Mouse (Mus musculus): ENCODE data around the gene Tenm1. TPM values are rescaled to one million over a fixed set of nuclear protein-coding genes. Genes with fewer than 3 reads are reported as not detected.

The Tenm1 gene
- total and polyA plus RNA-seq, 2 experiments from 2014 or later, result not detected

DNA sequence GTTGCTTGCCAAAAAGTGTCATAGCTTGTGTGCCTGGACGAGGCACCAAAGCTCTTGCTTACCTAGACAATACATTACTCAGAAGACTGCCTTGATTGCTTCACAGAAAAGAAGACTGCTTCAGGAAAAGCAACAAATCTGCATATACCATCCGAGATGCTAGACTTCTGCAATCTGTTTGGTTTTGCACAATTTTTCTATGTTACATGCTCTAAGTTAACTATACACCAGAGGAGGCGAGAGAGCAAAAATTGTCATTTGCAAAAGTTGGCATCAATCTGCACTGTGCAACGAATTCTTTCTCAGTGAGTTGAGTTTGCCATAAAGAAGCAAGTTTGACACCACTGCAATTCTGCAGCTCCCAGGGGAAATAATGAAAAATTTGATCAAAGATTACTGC is 193.1 kb downstream of the Tenm1 start:
- WGBS, result 51% methylated on average over 4 of the region's 4 CpGs
- Histone ChIP-seq H3K9me3 (replicated peaks; ENCODE audit: control insufficient read depth, low read length) (no peaks in the 10 kb centered on the region), H3K36me3 (replicated peaks; ENCODE audit: control insufficient read depth, insufficient read depth, low read length) (no peaks in the 10 kb centered on the region), H3K27ac (ENCODE audit: low read depth) (no peak overlapping the region), H3K4me3 (ENCODE audit: low read depth, low read length) (no peak overlapping the region), H3K9ac (replicated peaks; ENCODE audit: low read depth, low read length) (no peak overlapping the region), H3K4me2 (ENCODE audit: low read depth, low read length) (no peak overlapping the region), H3K27me3 (ENCODE audit: control insufficient read depth, insufficient read depth, low read length) (no peaks in the 10 kb centered on the region), H3K4me1 (ENCODE audit: control insufficient read depth, insufficient read depth) (no peaks in the 10 kb centered on the region)
- DNase-seq (ENCODE audit: low spot score), result no peak
- no peak for TF ChIP-seq CTCF (IDR thresholded peaks at IDR 0.05; ENCODE audit: low read depth)
- TF ChIP-seq EP300 (IDR thresholded peaks at IDR 0.05; ENCODE audit: low read depth), result no peak
- ATAC-seq (ENCODE audit: insufficient read depth, low read depth), result no peak

DNA sequence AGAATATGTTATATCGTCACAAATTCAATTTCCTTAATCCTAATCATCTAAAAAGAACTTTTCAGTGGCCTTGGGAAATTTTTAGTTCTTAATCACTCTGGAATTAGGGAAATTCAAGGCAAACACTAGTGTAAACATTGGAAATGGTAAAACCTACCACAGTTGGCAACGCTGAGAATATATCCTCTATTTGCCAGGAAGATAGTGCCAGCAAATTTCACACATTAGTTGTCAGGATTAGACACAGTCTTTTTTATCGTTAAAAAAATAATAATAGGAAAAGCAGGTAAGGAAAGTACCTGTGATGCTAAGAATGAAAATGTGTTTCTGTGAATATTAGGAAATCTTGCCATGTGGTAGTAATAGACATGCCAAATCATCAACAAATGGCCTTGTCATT is 223.9 kb downstream of the Tenm1 start:
- Histone ChIP-seq H3K27me3 (ENCODE audit: control insufficient read depth, insufficient read depth, low read length) (no peaks in the 10 kb centered on the region), H3K4me1 (ENCODE audit: control insufficient read depth, insufficient read depth) (no peaks in the 10 kb centered on the region), H3K9ac (replicated peaks; ENCODE audit: low read depth, low read length) (no peak overlapping the region), H3K4me3 (ENCODE audit: low read depth, low read length) (no peak overlapping the region), H3K27ac (ENCODE audit: low read depth) (no peak overlapping the region), H3K9me3 (replicated peaks; ENCODE audit: control insufficient read depth, low read length) (no peaks in the 10 kb centered on the region), H3K4me2 (ENCODE audit: low read depth, low read length) (no peak overlapping the region), H3K36me3 (replicated peaks; ENCODE audit: control insufficient read depth, insufficient read depth, low read length) (no peaks in the 10 kb centered on the region)
- ATAC-seq (ENCODE audit: insufficient read depth, low read depth) (no peak), DNase-seq (ENCODE audit: low spot score) (no peak)
- WGBS, result 67% methylated on average over 3 of the region's 3 CpGs
- TF ChIP-seq EP300 (IDR thresholded peaks at IDR 0.05; ENCODE audit: low read depth) (no peak), CTCF (IDR thresholded peaks at IDR 0.05; ENCODE audit: low read depth) (no peak)

DNA sequence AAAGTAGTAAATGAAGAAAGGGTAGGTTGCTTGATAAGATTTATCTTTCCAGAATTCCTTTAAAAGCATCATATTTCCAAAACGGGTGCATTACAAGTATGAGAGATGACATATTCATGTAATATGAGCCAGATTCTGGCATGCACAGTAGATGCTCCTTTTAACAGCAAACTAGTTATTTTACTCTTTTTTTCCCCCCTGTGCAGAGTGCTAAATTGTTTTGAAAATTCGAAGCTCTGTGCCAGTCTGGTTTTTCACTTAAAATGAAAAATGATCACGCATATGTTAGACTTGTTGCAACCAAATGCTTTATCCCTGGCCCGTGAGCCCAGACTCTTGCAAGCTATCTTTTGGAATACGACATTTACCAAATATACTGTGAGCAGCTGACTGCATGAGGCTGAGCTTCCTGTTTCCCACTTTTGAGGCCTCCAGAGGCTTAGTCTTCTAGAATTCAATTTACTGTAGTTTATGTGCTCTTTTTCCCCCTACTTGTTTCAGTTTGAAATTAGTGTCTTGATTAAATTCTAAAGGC is 226.6 kb downstream of the Tenm1 start:
- no peak overlapping the region for H3K4me2 ChIP-seq (ENCODE audit: low read depth, low read length)
- TF ChIP-seq CTCF (IDR thresholded peaks at IDR 0.05; ENCODE audit: low read depth) (no peak), EP300 (IDR thresholded peaks at IDR 0.05; ENCODE audit: low read depth) (no peak)
- DNase-seq (ENCODE audit: low spot score), result no peak
- H3K36me3 ChIP-seq (replicated peaks; ENCODE audit: control insufficient read depth, insufficient read depth, low read length), result no peaks in the 10 kb centered on the region
- H3K4me3 ChIP-seq (ENCODE audit: low read depth, low read length), result no peak overlapping the region
- no peak for ATAC-seq (ENCODE audit: insufficient read depth, low read depth)
- no peak overlapping the region for H3K27ac ChIP-seq (ENCODE audit: low read depth)
- H3K4me1 ChIP-seq (ENCODE audit: control insufficient read depth, insufficient read depth), result no peaks in the 10 kb centered on the region
- no peaks in the 10 kb centered on the region for H3K27me3 ChIP-seq (ENCODE audit: control insufficient read depth, insufficient read depth, low read length)
- H3K9me3 ChIP-seq (replicated peaks; ENCODE audit: control insufficient read depth, low read length), result no peaks in the 10 kb centered on the region
- WGBS, result 58% methylated on average over 5 of the region's 5 CpGs
- no peak overlapping the region for H3K9ac ChIP-seq (replicated peaks; ENCODE audit: low read depth, low read length)

DNA sequence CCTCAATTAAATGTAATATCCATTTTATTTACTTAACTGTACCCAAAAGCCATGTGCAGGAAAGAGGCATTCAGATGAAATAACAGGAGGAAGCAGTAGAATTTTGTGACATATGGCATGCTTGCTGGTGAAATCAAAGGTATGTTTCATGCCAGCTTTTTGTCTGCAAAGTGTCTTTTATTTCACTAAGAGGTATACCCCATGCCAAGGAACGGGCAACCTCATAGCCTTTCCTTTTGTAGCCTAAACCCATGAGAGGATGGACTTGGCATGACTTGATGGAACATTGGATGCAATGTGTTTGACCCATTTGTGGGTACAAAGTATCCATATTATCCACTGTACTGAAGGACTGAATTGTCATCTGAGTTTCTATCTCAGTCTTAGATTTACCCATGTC is 246.0 kb downstream of the Tenm1 start:
- Histone ChIP-seq H3K4me3 (ENCODE audit: low read depth, low read length) (no peak overlapping the region), H3K36me3 (replicated peaks; ENCODE audit: control insufficient read depth, insufficient read depth, low read length) (no peaks in the 10 kb centered on the region), H3K9ac (replicated peaks; ENCODE audit: low read depth, low read length) (no peak overlapping the region), H3K4me1 (ENCODE audit: control insufficient read depth, insufficient read depth) (no peaks in the 10 kb centered on the region), H3K27ac (ENCODE audit: low read depth) (no peak overlapping the region), H3K4me2 (ENCODE audit: low read depth, low read length) (no peak overlapping the region), H3K9me3 (replicated peaks; ENCODE audit: control insufficient read depth, low read length) (no peaks in the 10 kb centered on the region), H3K27me3 (ENCODE audit: control insufficient read depth, insufficient read depth, low read length) (no peaks in the 10 kb centered on the region)
- TF ChIP-seq CTCF (IDR thresholded peaks at IDR 0.05; ENCODE audit: low read depth) (no peak), EP300 (IDR thresholded peaks at IDR 0.05; ENCODE audit: low read depth) (no peak)
- 53% methylated on average over 1 of the region's 1 CpGs for WGBS
- DNase-seq (ENCODE audit: low spot score) (no peak), ATAC-seq (ENCODE audit: insufficient read depth, low read depth) (no peak)

DNA sequence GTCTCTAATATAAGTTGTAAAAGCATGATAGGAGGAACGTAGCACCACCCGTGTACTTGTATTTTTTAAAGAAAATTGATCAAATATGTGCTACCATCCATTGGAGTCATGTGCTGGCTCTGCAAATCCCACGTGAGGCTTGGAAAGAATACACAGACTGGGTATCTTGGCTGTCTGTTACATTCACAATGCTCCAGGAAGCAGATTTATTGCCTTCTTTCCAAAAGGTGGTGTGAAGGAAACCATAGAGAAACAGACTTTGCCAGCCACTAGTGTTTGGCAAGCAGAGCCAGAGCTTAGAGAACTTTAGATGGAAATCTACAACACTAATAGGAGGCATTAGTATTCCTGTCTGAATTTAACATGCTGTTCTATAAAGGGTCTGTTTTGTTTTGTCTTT is 277.4 kb downstream of the Tenm1 start:
- Histone ChIP-seq H3K4me3 (ENCODE audit: low read depth, low read length) (no peak overlapping the region), H3K27ac (ENCODE audit: low read depth) (no peak overlapping the region), H3K4me2 (ENCODE audit: low read depth, low read length) (no peak overlapping the region), H3K4me1 (ENCODE audit: control insufficient read depth, insufficient read depth) (no peaks in the 10 kb centered on the region), H3K27me3 (ENCODE audit: control insufficient read depth, insufficient read depth, low read length) (no peaks in the 10 kb centered on the region), H3K9me3 (replicated peaks; ENCODE audit: control insufficient read depth, low read length) (no peaks in the 10 kb centered on the region), H3K36me3 (replicated peaks; ENCODE audit: control insufficient read depth, insufficient read depth, low read length) (no peaks in the 10 kb centered on the region), H3K9ac (replicated peaks; ENCODE audit: low read depth, low read length) (no peak overlapping the region)
- DNase-seq (ENCODE audit: low spot score) (no peak), ATAC-seq (ENCODE audit: insufficient read depth, low read depth) (no peak)
- WGBS, result 66% methylated on average over 3 of the region's 3 CpGs
- TF ChIP-seq EP300 (IDR thresholded peaks at IDR 0.05; ENCODE audit: low read depth) (no peak), CTCF (IDR thresholded peaks at IDR 0.05; ENCODE audit: low read depth) (no peak)

DNA sequence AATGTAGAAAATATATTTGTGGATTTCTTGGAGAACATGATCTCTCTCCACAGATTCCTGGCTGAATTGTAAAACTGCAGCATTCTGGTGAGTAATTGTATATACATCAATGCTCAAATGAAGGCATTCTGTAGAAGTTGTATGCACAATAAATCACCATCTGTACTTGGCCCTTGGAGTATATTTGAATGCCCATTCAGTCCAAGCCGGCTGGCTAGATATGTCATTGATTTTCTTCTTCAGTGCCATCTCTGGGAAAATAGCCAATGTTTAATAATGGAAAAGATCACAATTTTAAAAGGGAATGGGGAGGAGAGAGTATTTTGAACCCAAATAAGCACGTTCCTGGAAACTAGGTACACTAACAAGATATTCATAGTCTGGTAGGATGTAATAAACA is 299.2 kb downstream of the Tenm1 start:
- H3K4me2 ChIP-seq (ENCODE audit: low read depth, low read length), result no peak overlapping the region
- H3K4me3 ChIP-seq (ENCODE audit: low read depth, low read length), result no peak overlapping the region
- H3K9me3 ChIP-seq (replicated peaks; ENCODE audit: control insufficient read depth, low read length), result no peaks in the 10 kb centered on the region
- H3K4me1 ChIP-seq (ENCODE audit: control insufficient read depth, insufficient read depth), result no peaks in the 10 kb centered on the region
- TF ChIP-seq EP300 (IDR thresholded peaks at IDR 0.05; ENCODE audit: low read depth) (no peak), CTCF (IDR thresholded peaks at IDR 0.05; ENCODE audit: low read depth) (no peak)
- H3K9ac ChIP-seq (replicated peaks; ENCODE audit: low read depth, low read length), result no peak overlapping the region
- H3K36me3 ChIP-seq (replicated peaks; ENCODE audit: control insufficient read depth, insufficient read depth, low read length), result no peaks in the 10 kb centered on the region
- no peaks in the 10 kb centered on the region for H3K27me3 ChIP-seq (ENCODE audit: control insufficient read depth, insufficient read depth, low read length)
- H3K27ac ChIP-seq (ENCODE audit: low read depth), result no peak overlapping the region
- 37% methylated on average over 2 of the region's 2 CpGs for WGBS
- ATAC-seq (ENCODE audit: insufficient read depth, low read depth) (no peak), DNase-seq (ENCODE audit: low spot score) (no peak)

All from heart, postnatal 0 days (tissue).